Mouse (Mus musculus) stomach, embryonic 15.5 days (tissue): ENCODE measurements around the gene Shq1. TPM values are rescaled to one million over a fixed set of nuclear protein-coding genes. Genes with fewer than 3 reads are reported as not detected.

Experiments used
- ATAC-seq: fragments of 200-750 bp; cut with Nextera tagmentation; 2 replicates; pipeline ENCODE4 v1.8.0; 2017; ENCODE audit warnings: low read depth, moderate number of reproducible peaks, moderate TSS enrichment; ENCODE audit not compliant: insufficient read depth, low FRiP score
- H3K27ac ChIP-seq: fragments of 300-500 bp; sonication (generic); 2 replicates; pipeline ENCODE4 v1.5.1; 2015; ENCODE audit warnings: mild to moderate bottlenecking, inconsistent platforms
- H3K27me3 ChIP-seq: fragments of 300-500 bp; sonication (generic); replicated peaks from 2 replicates; pipeline ENCODE4 v1.6.1; 2015; ENCODE audit warnings: inconsistent platforms
- H3K36me3 ChIP-seq: fragments of 300-500 bp; sonication (generic); 2 replicates; pipeline ENCODE4 v1.6.1; 2015; ENCODE audit warnings: inconsistent platforms
- H3K4me1 ChIP-seq: fragments of 300-500 bp; sonication (generic); 2 replicates; pipeline ENCODE4 v1.6.1; 2015; ENCODE audit warnings: inconsistent platforms
- H3K4me2 ChIP-seq: fragments of 300-500 bp; sonication (generic); 2 replicates; pipeline ENCODE4 v1.6.1; 2015; ENCODE audit warnings: mild to moderate bottlenecking, inconsistent platforms
- H3K4me3 ChIP-seq: fragments of 300-500 bp; sonication (generic); replicated peaks from 2 replicates; pipeline ENCODE4 v1.5.1; 2015; ENCODE audit warnings: inconsistent platforms
- H3K9ac ChIP-seq: fragments of 300-500 bp; sonication (generic); 2 replicates; pipeline ENCODE4 v1.6.1; 2015; ENCODE audit warnings: inconsistent platforms
- H3K9me3 ChIP-seq: fragments of 300-500 bp; sonication (generic); 2 replicates; pipeline ENCODE4 v1.6.1; 2016; ENCODE audit warnings: inconsistent platforms
- WGBS: fragments of 180-500 bp; shearing (Covaris S2); methylation state at CpG from one replicate; pipeline ENCODE4 v1.1.7; 2015; 5-methylcytosine and 5-hydroxymethylcytosine counted together
- polyA plus RNA-seq: library from polyadenylated mRNA; unstranded; fragments of >200 nt; fragmentation: Nextera tagmentation; extraction: Ambion mirVana; gene quantifications from 2 replicates; pipeline ENCODE4 v1.2.1, GENCODE M21; 2015

The Shq1 gene
- polyA plus RNA-seq, 1 experiment from 2014 or later: 15.6 TPM

DNA sequence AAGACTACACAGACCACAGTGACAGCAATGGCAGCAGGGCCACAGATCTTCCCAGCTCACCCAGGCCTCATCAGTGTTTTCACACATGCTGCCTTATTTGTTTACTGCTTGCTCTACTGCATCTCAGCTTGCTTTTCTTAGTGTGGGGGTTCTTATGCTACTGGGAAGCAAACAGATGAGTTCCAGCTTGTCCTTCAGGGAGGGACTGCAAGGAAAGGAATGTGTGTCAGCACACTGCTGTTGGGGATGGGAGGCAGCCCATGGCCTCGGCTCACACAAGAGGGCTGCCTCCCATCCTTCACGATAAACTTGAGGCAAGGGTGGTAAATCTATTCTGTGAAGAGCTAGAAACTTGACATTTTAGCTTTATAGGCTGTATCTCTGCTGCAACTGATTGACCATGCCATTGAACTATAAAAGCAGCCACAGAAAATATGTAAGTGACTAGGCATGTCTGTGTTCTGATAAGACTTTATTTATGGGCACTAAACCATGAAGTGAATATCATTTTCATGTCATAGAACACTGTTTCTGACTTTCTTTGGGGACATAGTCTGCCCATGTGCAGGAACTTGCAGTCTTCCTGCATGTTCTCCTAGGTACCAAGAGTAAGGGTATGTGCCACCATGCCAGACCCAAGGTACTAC, 48.0 kb downstream of the Shq1 start:
- Histone ChIP-seq H3K4me2 (no peak overlapping the region), H3K36me3 (no peaks in the 10 kb centered on the region), H3K9me3 (no peaks in the 10 kb centered on the region), H3K27me3 (no peaks in the 10 kb centered on the region), H3K4me1 (no peaks in the 10 kb centered on the region), H3K4me3 (no peak overlapping the region), H3K9ac (no peak overlapping the region), H3K27ac (no peak overlapping the region)
- 27% methylated on average over 2 of the region's 2 CpGs for WGBS
- ATAC-seq: no peak

DNA sequence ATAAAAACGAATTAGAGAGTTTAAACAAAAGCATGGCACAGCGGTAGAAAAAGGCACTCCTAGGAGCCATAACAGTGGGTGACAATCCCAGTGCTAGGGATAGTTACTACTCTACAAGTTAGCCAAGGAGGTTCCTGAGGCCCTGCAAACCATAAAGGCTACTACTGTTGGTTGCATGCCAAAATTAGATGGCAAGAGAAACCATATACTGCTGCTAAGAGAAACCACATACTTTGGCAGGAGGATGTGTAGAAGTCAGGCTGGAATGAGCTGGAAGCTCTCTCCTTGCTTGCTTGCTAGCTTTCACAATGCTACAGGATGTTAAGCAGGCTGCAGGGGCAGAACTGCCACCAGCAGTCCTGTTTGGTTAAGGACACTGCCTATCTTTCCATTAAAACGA, 50.5 kb downstream of the Shq1 start:
- Histone ChIP-seq H3K4me3 (no peak overlapping the region), H3K27ac (no peak overlapping the region), H3K9me3 (no peaks in the 10 kb centered on the region), H3K9ac (no peak overlapping the region), H3K27me3 (no peaks in the 10 kb centered on the region), H3K36me3 (no peaks in the 10 kb centered on the region), H3K4me2 (no peak overlapping the region), H3K4me1 (no peaks in the 10 kb centered on the region)
- WGBS: 85% methylated on average over 3 of the region's 3 CpGs
- ATAC-seq: no peak

DNA sequence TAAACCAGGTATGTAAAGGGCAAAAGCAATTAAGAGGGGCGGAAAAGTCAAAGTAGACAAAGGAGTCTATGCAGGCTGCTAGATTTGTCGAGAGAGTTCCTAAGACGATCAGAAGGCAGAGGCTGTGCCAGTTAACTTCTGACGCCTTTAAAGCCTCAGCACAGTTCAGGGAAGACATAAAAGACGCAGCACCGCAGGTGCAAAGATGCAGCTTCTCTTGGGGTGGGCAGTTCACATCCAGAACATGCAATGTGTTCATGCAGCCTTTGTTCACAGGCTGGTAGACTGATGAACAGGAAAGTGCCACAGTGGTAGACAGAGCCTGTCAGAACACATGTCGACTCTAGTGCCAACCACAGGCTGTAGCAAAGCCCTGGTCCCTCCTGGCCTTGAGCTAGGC, 51.6 kb downstream of the Shq1 start:
- Histone ChIP-seq H3K9ac (no peak overlapping the region), H3K4me1 (no peaks in the 10 kb centered on the region), H3K4me2 (no peak overlapping the region), H3K4me3 (no peak overlapping the region), H3K27ac (no peak overlapping the region), H3K9me3 (no peaks in the 10 kb centered on the region), H3K36me3 (no peaks in the 10 kb centered on the region), H3K27me3 (no peaks in the 10 kb centered on the region)
- no peak for ATAC-seq
- WGBS: 89% methylated on average over 7 of the region's 7 CpGs

DNA sequence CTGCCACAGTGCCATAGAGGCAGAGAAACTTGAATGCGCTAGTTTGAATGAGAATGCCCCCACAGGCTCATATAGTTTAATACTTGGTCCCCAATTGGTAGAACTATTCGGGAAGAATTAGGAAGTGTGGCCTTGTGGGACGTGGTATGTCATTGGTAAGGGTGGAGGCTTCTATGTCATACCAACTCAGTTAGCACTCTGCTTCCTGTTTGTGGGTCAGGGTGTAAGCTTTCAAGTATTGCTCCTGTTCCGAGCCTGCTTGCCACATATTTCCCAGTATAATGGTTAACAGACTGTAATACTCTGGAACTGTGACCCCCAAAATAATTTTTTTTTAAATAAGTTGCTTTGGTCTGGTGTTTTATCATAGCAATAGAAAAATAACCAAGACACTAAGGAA, 54.8 kb downstream of the Shq1 start:
- ATAC-seq: no peak
- H3K4me2 ChIP-seq: no peak overlapping the region
- WGBS: 89% methylated on average over 4 of the region's 4 CpGs

DNA sequence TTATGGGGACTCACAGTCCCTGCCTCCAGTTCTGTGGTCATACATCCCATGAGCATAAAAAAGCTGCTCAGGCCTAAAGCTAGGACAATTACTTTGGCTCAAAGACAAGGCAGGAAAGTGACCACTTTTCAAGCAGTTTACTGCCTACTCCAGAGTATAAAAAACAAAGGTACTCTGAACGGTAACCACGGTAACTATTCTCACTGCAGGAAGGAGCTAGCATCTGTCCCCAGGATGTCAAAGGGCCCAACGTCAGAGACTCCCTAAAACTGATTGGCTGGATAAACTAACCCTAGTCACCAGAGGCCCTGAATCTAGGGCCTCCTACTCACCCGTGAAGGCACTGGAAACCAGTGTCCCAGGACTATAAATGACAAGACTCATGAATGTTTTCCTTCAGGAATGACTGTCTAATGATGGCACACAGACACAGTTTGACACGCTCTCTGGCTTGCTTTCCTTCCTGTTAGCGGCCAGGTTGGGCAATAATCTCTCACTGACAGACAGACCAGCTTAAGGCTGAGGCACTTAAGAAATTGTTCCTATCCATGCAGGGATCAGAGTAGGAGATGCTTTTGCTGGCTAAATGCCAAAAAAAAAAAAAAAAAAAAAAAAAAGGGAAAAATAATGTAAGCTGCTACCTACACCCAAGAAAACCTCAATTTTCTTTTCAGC, 57.2 kb downstream of the Shq1 start:
- no peak for ATAC-seq

More for the DNA sequence above, 54.8 kb downstream of the Shq1 start:
- Histone ChIP-seq H3K4me3 (no peak overlapping the region), H3K27me3 (no peaks in the 10 kb centered on the region), H3K9me3 (no peaks in the 10 kb centered on the region), H3K27ac (no peak overlapping the region), H3K4me1 (no peaks in the 10 kb centered on the region), H3K9ac (no peak overlapping the region), H3K36me3 (no peaks in the 10 kb centered on the region)

DNA sequence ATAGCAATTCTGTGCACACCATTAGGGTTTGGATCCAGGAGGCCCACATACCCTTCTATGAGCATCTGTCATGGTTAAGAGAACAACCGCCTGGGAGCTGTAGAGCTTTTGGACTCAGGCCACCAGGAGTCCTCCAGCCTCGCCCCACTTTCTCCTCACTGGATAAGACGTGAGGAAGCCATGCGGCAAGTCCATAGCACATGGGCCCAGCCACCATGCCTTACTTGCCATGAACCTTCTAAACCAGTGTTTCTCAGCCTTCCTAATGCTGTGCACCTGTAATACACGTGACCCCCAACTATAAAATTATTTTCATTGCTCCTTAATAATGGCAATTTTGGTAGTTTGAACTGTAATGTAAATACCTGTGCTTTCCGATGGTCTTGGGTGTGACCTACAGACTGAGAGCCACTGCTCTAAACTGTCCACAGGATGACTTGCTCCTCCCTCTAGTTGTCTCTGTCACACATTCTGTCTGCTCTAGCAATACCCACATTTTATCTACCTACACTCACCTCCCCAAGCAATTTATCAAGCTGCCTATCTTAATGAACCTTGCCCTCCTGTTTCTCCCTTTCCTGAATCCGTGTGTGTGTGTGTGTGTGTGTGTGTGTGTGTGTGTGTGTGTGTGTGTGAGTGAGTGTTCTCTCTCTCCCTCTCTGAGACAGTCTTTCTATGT, 59.9 kb downstream of the Shq1 start:
- Histone ChIP-seq H3K4me1 (no peaks in the 10 kb centered on the region), H3K4me2 (no peak overlapping the region), H3K9me3 (no peaks in the 10 kb centered on the region), H3K4me3 (no peak overlapping the region), H3K36me3 (0 out of 2 replicates have a peak, but pooled peaks cover 2% of the 10 kb centered on the region), H3K27me3 (no peaks in the 10 kb centered on the region), H3K27ac (no peak overlapping the region), H3K9ac (no peak overlapping the region)
- WGBS: 78% methylated on average over 7 of the region's 7 CpGs
- no peak for ATAC-seq

More for the DNA sequence above, 57.2 kb downstream of the Shq1 start:
- Histone ChIP-seq H3K36me3 (0 out of 2 replicates have a peak, but pooled peaks cover 2% of the 10 kb centered on the region), H3K4me3 (no peak overlapping the region), H3K27ac (no peak overlapping the region), H3K4me1 (no peaks in the 10 kb centered on the region), H3K27me3 (no peaks in the 10 kb centered on the region), H3K9ac (no peak overlapping the region), H3K9me3 (no peaks in the 10 kb centered on the region), H3K4me2 (no peak overlapping the region)
- WGBS: 56% methylated on average over 6 of the region's 6 CpGs

DNA sequence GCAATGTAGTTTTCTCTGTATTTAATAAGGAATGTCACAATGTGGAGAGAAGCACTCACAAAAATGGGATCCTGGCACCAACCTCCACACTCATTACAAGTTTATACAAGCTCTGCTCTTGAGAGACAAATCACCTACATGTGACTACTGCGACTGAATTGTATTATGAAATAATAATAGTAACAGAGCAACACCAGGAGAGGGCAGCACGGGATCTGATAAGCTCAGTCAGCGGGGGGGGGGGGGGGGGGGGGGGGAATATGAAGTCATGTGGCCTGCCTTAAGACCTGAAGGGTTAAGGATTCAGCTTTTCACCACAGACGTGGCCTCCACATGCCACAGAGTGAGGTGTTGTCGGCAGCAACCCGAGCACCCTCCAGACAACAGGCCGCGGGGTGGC, 60.8 kb downstream of the Shq1 start:
- H3K4me3 ChIP-seq: no peak overlapping the region
- 0 out of 2 replicates have a peak, but pooled peaks cover 2% of the 10 kb centered on the region for H3K36me3 ChIP-seq
- H3K27me3 ChIP-seq: no peaks in the 10 kb centered on the region
- H3K9me3 ChIP-seq: no peaks in the 10 kb centered on the region
- no peak overlapping the region for H3K27ac ChIP-seq
- ATAC-seq: no peak
- H3K4me2 ChIP-seq: no peak overlapping the region
- H3K4me1 ChIP-seq: no peaks in the 10 kb centered on the region
- H3K9ac ChIP-seq: no peak overlapping the region
- 75% methylated on average over 7 of the region's 8 CpGs for whole genome bisulfite sequencing

DNA sequence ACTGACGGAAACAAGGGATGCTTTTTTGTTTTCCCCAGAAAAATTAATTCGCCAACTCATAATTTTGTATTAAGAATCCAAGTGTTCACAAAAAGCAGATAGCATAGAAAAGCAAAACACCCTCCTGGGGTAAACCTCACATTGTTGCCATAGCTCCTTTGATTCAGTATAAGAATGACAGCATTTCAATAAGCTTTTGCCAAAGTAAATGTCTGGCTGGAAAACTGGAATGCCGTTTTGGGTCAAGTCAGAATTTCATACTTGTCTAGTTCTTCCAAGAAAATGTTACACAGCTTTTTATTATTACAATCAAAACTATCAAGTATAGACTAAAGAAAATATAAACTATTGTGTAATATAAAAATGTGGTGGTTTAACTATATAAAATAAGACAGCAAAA, 61.7 kb downstream of the Shq1 start:
- Histone ChIP-seq H3K9me3 (no peaks in the 10 kb centered on the region), H3K9ac (no peak overlapping the region), H3K4me3 (no peak overlapping the region), H3K4me2 (no peak overlapping the region), H3K4me1 (no peaks in the 10 kb centered on the region), H3K36me3 (0 out of 2 replicates have a peak, but pooled peaks cover 2% of the 10 kb centered on the region), H3K27ac (no peak overlapping the region), H3K27me3 (no peaks in the 10 kb centered on the region)
- 80% methylated on average over 3 of the region's 3 CpGs for WGBS
- no peak for ATAC-seq

DNA sequence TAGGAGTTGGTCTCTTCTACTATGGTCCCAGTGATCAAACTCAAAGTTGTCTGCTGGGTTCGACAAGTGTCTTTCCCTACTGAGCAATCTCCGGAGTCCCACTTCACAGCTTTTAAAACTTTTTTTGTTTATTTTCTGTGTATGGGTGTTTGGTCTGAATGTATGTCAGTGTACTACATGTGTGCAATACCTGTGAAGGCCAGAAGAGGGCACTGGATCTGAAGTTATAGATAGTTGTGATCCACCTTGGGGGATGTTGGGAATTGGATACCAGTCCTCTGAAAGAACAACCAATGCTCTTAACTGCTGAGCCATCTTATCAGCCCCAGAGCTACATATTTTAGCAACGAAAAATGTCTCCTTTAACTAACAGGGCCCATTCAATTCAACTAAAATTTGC, 62.5 kb downstream of the Shq1 start:
- no peaks in the 10 kb centered on the region for H3K4me1 ChIP-seq
- H3K36me3 ChIP-seq: 0 out of 2 replicates have a peak, but pooled peaks cover 2% of the 10 kb centered on the region
- H3K27me3 ChIP-seq: no peaks in the 10 kb centered on the region
- WGBS: 88% methylated on average over 3 of the region's 3 CpGs
- H3K9ac ChIP-seq: no peak overlapping the region
- H3K27ac ChIP-seq: no peak overlapping the region
- no peak overlapping the region for H3K4me3 ChIP-seq
- H3K9me3 ChIP-seq: no peaks in the 10 kb centered on the region
- H3K4me2 ChIP-seq: no peak overlapping the region
- ATAC-seq: no peak

DNA sequence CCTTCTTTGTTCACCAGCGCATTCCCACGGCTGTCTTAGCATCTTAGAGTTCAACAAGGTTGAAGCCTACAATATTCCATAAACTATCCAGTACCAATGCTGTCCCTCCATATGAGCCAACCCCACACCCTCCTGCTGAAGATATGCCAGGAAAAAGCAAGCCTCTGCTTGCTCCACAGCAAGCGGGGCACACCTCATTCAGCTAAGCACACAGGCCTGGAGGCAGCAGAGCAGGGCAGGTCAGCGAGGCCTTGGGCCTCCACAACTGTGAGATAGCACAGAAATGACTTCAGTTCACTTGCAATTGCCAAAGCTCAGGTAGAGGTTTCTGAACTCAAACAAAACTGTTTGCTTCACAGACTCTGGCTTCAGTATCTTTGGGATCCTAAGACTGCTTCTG, 64.2 kb downstream of the Shq1 start:
- Histone ChIP-seq H3K27me3 (no peaks in the 10 kb centered on the region), H3K9ac (no peak overlapping the region), H3K9me3 (no peaks in the 10 kb centered on the region), H3K27ac (no peak overlapping the region), H3K4me3 (no peak overlapping the region), H3K4me2 (no peak overlapping the region), H3K4me1 (no peaks in the 10 kb centered on the region), H3K36me3 (0 out of 2 replicates have a peak, but pooled peaks cover 2% of the 10 kb centered on the region)
- ATAC-seq: no peak; the same call in 1 of the 2 replicates
- 70% methylated on average over 4 of the region's 4 CpGs for WGBS

DNA sequence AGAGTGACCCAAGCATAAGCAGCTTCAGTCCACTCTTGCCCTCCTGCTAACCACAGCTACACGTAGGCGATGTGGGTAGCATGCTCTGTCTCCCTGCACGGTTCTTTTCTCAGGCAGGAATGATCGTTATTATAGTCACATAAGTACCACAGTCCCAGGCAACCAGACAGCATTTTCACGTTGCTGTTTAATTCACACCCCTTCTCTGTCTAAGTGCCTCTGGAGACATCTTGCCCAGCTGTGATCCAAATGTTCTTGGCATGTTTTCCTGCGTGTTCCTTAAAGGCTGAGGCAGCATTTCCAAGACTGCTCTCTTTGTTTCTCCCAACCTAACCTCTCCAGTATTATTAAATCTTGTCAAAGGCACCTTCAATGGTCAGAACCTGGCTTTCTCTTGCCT, 67.3 kb downstream of the Shq1 start:
- ATAC-seq: no peak
- WGBS: 75% methylated on average over 6 of the region's 6 CpGs
- Histone ChIP-seq H3K4me3 (no peak overlapping the region), H3K27ac (no peak overlapping the region), H3K9me3 (no peaks in the 10 kb centered on the region), H3K27me3 (no peaks in the 10 kb centered on the region), H3K9ac (no peak overlapping the region), H3K4me2 (no peak overlapping the region), H3K4me1 (no peaks in the 10 kb centered on the region), H3K36me3 (no peaks in the 10 kb centered on the region)

DNA sequence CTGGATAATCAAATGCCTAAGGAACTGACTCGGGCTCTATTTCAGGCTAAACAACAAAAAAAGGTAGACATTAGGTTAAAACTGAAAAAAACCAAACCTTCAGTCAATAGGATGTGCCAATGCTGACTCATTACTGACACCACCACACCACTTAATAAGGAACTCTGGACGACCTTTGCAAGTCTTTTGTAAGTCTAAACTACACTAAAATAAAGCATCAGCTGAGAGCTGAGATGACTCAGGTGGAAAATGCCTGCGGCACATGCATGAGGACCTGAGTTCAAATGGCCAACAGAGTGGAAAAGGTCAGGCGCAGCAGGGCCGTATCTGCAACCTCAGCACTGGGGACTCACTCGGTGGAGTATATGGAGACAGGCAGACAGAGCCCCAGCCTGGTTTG, 69.3 kb downstream of the Shq1 start:
- Histone ChIP-seq H3K4me1 (no peaks in the 10 kb centered on the region), H3K27me3 (no peaks in the 10 kb centered on the region), H3K4me3 (no peak overlapping the region), H3K36me3 (no peaks in the 10 kb centered on the region), H3K9ac (no peak overlapping the region), H3K9me3 (no peaks in the 10 kb centered on the region), H3K27ac (no peak overlapping the region), H3K4me2 (no peak overlapping the region)
- no peak for ATAC-seq
- WGBS: 81% methylated on average over 6 of the region's 6 CpGs
